In the genomic region with DNA sequence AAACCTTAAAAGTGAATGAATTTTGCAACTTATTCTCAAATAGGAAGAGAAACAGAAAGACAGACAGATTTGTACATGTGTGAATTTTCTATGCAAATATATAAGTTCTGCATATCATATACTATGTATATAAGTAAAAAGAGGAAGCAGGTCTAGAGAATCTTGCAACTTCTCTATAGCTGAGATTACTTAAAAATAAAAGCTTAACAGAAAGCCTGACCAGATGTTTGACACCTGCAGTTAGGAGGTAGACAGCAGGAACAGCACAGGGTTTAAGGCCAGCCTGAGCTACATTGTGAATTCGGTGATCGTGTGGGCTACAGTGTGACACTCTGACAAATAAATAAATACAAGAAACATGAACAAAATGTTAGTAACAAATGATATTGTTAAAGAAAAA, we compare ENCODE assay signal across 19 mouse cellular contexts. TPM values are rescaled to one million over a fixed set of nuclear protein-coding genes. Genes with fewer than 3 reads are reported as not detected.
DNase-seq lines count a peak whose midpoint lies in the region; ATAC-seq and TF ChIP-seq lines count a peak whose summit lies in the region.
"Had no signal": no experiment of that assay in that cellular context is flagged by ENCODE, and none has a peak within 500 bp of the region (broad histone marks: within the 10 kb centered on the region; RNA-seq: fewer than 3 reads in every experiment).

No protein-coding gene starts in this region.

- intact Hi-C loops in heart, postnatal 10 days (cut with DNase I) = no loop called here

- peaks cover 27% of the 10 kb centered on the region for H3K4me1 ChIP-seq in heart, embryonic 13.5 days
- H3K4me1 ChIP-seq in liver, embryonic 14.5 days (replicated peaks; ENCODE audit: control insufficient read depth in 2 of 2, insufficient read depth in 2 of 2, low read length in 1 of 2) = peaks cover 56 to 59% of the 10 kb centered on the region in 2 experiments

- no peak for DNase-seq in heart, postnatal 10 days
- DNase-seq in MEL-GATA-1-ER (ENCODE audit: extremely low read depth, low read depth) = peak; percentile 27
- DNase-seq in liver, embryonic 14.5 days (ENCODE audit: low read depth in 3 of 3, low spot score in 3 of 3) = no peak
- no peak for DNase-seq in kidney, adult 11 months
- no peak for DNase-seq in adrenal gland, adult 8-10 months
- DNase-seq: cerebellum, adult 9-10 months; gastrocnemius, postnatal 25 days; heart, postnatal 14 days; right cerebral cortex, postnatal 25 days; thymus, postnatal 25 days had no signal

- no peak for TF ChIP-seq CTCF in liver, embryonic 14.5 days (IDR thresholded peaks at IDR 0.05; ENCODE audit: low read depth)

- H3K27me3 ChIP-seq in heart, embryonic 13.5 days (replicated peaks) = peaks cover 10% of the 10 kb centered on the region
- H3K27me3 ChIP-seq in liver, embryonic 14.5 days (ENCODE audit: control insufficient read depth, insufficient read depth, low read length) = peaks cover 7% of the 10 kb centered on the region
- H3K27me3 ChIP-seq: forebrain, embryonic 15.5 days; midbrain, embryonic 15.5 days; neural tube, embryonic 15.5 days had no signal

- H3K9me3 ChIP-seq in heart, embryonic 13.5 days = no peaks in the 10 kb centered on the region
- no peaks in the 10 kb centered on the region for H3K9me3 ChIP-seq in liver, embryonic 14.5 days (ENCODE audit: control insufficient read depth, low read length)
- H3K9me3 ChIP-seq: embryonic facial prominence, embryonic 12.5 days; forebrain, embryonic 15.5 days; hindbrain, embryonic 13.5 days; kidney, embryonic 15.5 days; limb, embryonic 13.5 days; midbrain, embryonic 15.5 days; neural tube, embryonic 15.5 days had no signal

- TF ChIP-seq EP300 in liver, embryonic 14.5 days (IDR thresholded peaks at IDR 0.05; ENCODE audit: low read depth) = no peak

- H3K4me2 ChIP-seq in heart, embryonic 13.5 days = peak overlapping the region; percentile 98
- H3K4me2 ChIP-seq in liver, embryonic 14.5 days (ENCODE audit: low read depth) = peak overlapping the region; percentile 99
- H3K4me2 ChIP-seq: embryonic facial prominence, embryonic 12.5 days; forebrain, embryonic 15.5 days; hindbrain, embryonic 13.5 days; kidney, embryonic 15.5 days; limb, embryonic 13.5 days; midbrain, embryonic 15.5 days; neural tube, embryonic 15.5 days had no signal

- no peaks in the 10 kb centered on the region for H3K36me3 ChIP-seq in heart, embryonic 13.5 days
- peaks cover 69% of the 10 kb centered on the region for H3K36me3 ChIP-seq in liver, embryonic 14.5 days (replicated peaks; ENCODE audit: control insufficient read depth, insufficient read depth, low read depth)
- H3K36me3 ChIP-seq: embryonic facial prominence, embryonic 12.5 days; forebrain, embryonic 15.5 days; hindbrain, embryonic 13.5 days; kidney, embryonic 15.5 days; limb, embryonic 13.5 days; midbrain, embryonic 15.5 days; neural tube, embryonic 15.5 days had no signal

- no peak overlapping the region for H3K27ac ChIP-seq in heart, embryonic 13.5 days (replicated peaks)
- peak overlapping the region; percentile 99 for H3K27ac ChIP-seq in liver, embryonic 14.5 days
- H3K27ac ChIP-seq: embryonic facial prominence, embryonic 12.5 days; forebrain, embryonic 15.5 days; hindbrain, embryonic 13.5 days; kidney, embryonic 15.5 days; limb, embryonic 13.5 days; midbrain, embryonic 15.5 days; neural tube, embryonic 15.5 days had no signal

- no peak overlapping the region for H3K4me3 ChIP-seq in heart, embryonic 13.5 days
- peak overlapping the region; percentile 11 to 100; a peak in 3 of 4 replicates for H3K4me3 ChIP-seq in liver, embryonic 14.5 days (ENCODE audit: insufficient read depth in 1 of 2, low read depth in 2 of 2, low read length in 2 of 2)
- H3K4me3 ChIP-seq: embryonic facial prominence, embryonic 12.5 days; forebrain, embryonic 15.5 days; hindbrain, embryonic 13.5 days; kidney, embryonic 15.5 days; limb, embryonic 13.5 days; midbrain, embryonic 15.5 days; neural tube, embryonic 15.5 days had no signal

- no peak overlapping the region for H3K9ac ChIP-seq in heart, embryonic 13.5 days
- peak overlapping the region; percentile 99 for H3K9ac ChIP-seq in liver, embryonic 14.5 days (replicated peaks)
- H3K9ac ChIP-seq: embryonic facial prominence, embryonic 12.5 days; forebrain, embryonic 15.5 days; hindbrain, embryonic 13.5 days; kidney, embryonic 15.5 days; limb, embryonic 13.5 days; midbrain, embryonic 15.5 days; neural tube, embryonic 15.5 days had no signal

- ATAC-seq in heart, embryonic 13.5 days (ENCODE audit: extremely low read depth, insufficient number of reproducible peaks, low FRiP score, low TSS enrichment) = no peak
- ATAC-seq in liver, embryonic 14.5 days (ENCODE audit: insufficient read depth) = no peak
- peak; percentile 30; the same call in 1 of the 2 replicates for ATAC-seq in neutrophil, adult 5-6 weeks (ENCODE audit: extremely low read depth, insufficient number of reproducible peaks, low FRiP score, poor library complexity, severe bottlenecking)
- ATAC-seq: forebrain, embryonic 15.5 days; midbrain, embryonic 15.5 days had no signal

- 90% methylated on average over 2 of the region's 2 CpGs for whole genome bisulfite sequencing in heart, embryonic 13.5 days
- 84% methylated on average over 2 of the region's 2 CpGs for WGBS in liver, embryonic 14.5 days (ENCODE audit: insufficient replicate concordance)

RNA-seq across cellular contexts. Expression of a gene that starts 3.6 kb away (rescaled TPM):
- polyA plus RNA-seq in heart, embryonic 13.5 days (2015; fragmentation: Nextera tagmentation; extraction: Ambion mirVana) = 84.7 and 89.0 TPM in 2 replicates
- 10 to 100 TPM; 38.2 to 40.8 TPM for total RNA-seq in heart, postnatal 10 days (2021)
- 673 and 878 TPM in 2 replicates for polyA plus RNA-seq in liver, embryonic 14.5 days (2012; rRNA removed)
- polyA plus RNA-seq in liver, embryonic 14.5 days (2014; fragmentation: Nextera tagmentation; extraction: Ambion mirVana) = 1,114 and 1,162 TPM in 2 replicates
- 31.7 and 32.1 TPM in 2 replicates for total RNA-seq in neutrophil, adult 5-6 weeks (2017)
- 10 to 100 TPM; 33.7 to 49.5 (median 44.8) TPM for total RNA-seq in adrenal gland, adult 8-10 months (2022)

RNA-seq across cellular contexts. Expression of a gene that starts 3.9 kb away (rescaled TPM):
- polyA plus RNA-seq in heart, embryonic 13.5 days (2015; fragmentation: Nextera tagmentation; extraction: Ambion mirVana) = 0.13 and 0.23 TPM in 2 replicates
- total RNA-seq in heart, postnatal 10 days (2021) = under 1 TPM; 0.74 to 0.87 TPM
- polyA plus RNA-seq in liver, embryonic 14.5 days (2012; rRNA removed) = 0.06 TPM in 2 replicates
- 0.05 and 0.06 TPM in 2 replicates for polyA plus RNA-seq in liver, embryonic 14.5 days (2014; fragmentation: Nextera tagmentation; extraction: Ambion mirVana)
- 0.37 TPM in 1 of 2 replicates, not detected in the other for total RNA-seq in neutrophil, adult 5-6 weeks (2017)
- 1 to 10 TPM; 3.0 to 8.0 (median 4.9) TPM for total RNA-seq in adrenal gland, adult 8-10 months (2022)

RNA-seq across cellular contexts. Expression of a gene that starts 22.2 kb away (rescaled TPM):
- polyA plus RNA-seq in heart, embryonic 13.5 days (2015; fragmentation: Nextera tagmentation; extraction: Ambion mirVana) = 21.1 and 23.2 TPM in 2 replicates
- 10 to 100 TPM in 1 of 2 experiments, 1 to 10 TPM in 1; 9.1 to 10.4 TPM for total RNA-seq in heart, postnatal 10 days (2021)
- polyA plus RNA-seq in liver, embryonic 14.5 days (2012; rRNA removed) = 22.6 and 24.0 TPM in 2 replicates
- polyA plus RNA-seq in liver, embryonic 14.5 days (2014; fragmentation: Nextera tagmentation; extraction: Ambion mirVana) = 22.5 and 25.3 TPM in 2 replicates
- 32.0 and 39.3 TPM in 2 replicates for total RNA-seq in neutrophil, adult 5-6 weeks (2017)
- 10 to 100 TPM; 12.6 to 19.4 (median 14.8) TPM for total RNA-seq in adrenal gland, adult 8-10 months (2022)

RNA-seq across cellular contexts. Expression of a gene that starts 35.4 kb away (rescaled TPM):
- polyA plus RNA-seq in heart, embryonic 13.5 days (2015; fragmentation: Nextera tagmentation; extraction: Ambion mirVana) = 32.3 and 37.1 TPM in 2 replicates
- total RNA-seq in heart, postnatal 10 days (2021) = 10 to 100 TPM; 13.1 to 13.4 TPM
- 9.9 and 13.5 TPM in 2 replicates for polyA plus RNA-seq in liver, embryonic 14.5 days (2012; rRNA removed)
- polyA plus RNA-seq in liver, embryonic 14.5 days (2014; fragmentation: Nextera tagmentation; extraction: Ambion mirVana) = 19.7 and 20.3 TPM in 2 replicates
- total RNA-seq in neutrophil, adult 5-6 weeks (2017) = 32.6 and 38.4 TPM in 2 replicates
- total RNA-seq in adrenal gland, adult 8-10 months (2022) = 10 to 100 TPM; 20.2 to 37.1 (median 23.9) TPM

RNA-seq across cellular contexts. Expression of a gene that starts 47.8 kb away (rescaled TPM):
- polyA plus RNA-seq in heart, embryonic 13.5 days (2015; fragmentation: Nextera tagmentation; extraction: Ambion mirVana) = 2.0 and 2.1 TPM in 2 replicates
- 1 to 10 TPM; 3.1 to 3.6 TPM for total RNA-seq in heart, postnatal 10 days (2021)
- 0.55 and 0.73 TPM in 2 replicates for polyA plus RNA-seq in liver, embryonic 14.5 days (2012; rRNA removed)
- polyA plus RNA-seq in liver, embryonic 14.5 days (2014; fragmentation: Nextera tagmentation; extraction: Ambion mirVana) = 0.23 and 0.29 TPM in 2 replicates
- total RNA-seq in neutrophil, adult 5-6 weeks (2017) = 0.35 and 0.61 TPM in 2 replicates
- 1 to 10 TPM; 2.6 to 4.7 (median 3.3) TPM for total RNA-seq in adrenal gland, adult 8-10 months (2022)
